Mouse (Mus musculus): ENCODE data around the gene Zfp993.
"Not testable (repeated sequence)": the region's sequence is repeated elsewhere in the genome, so short reads cannot be mapped to it uniquely, and the experiment has no call there.

- not testable (repeated sequence) for TF ChIP-seq GATA2 (IDR thresholded peaks at IDR 0.05; ENCODE audit: borderline replicate concordance, low read depth, low read length); CTCF (IDR thresholded peaks at IDR 0.05; ENCODE audit: low read depth, low read length); GATA1 (IDR thresholded peaks at IDR 0.05; ENCODE audit: borderline replicate concordance, low read length); TAL1 (conservative IDR thresholded peaks at IDR 0.05; ENCODE audit: low read depth, low read length)
These were observed at the start of gene Zfp993 for GRCm38 (mm10) chr4:146610774-146611400.
